Mouse (Mus musculus) liver, embryonic 14.5 days (tissue): ENCODE measurements at regions not wholly inside any gene's neighbourhood (a gene's known extent, or its start where the extent isn't known, plus 50 kb on each side); places are given as distances from the start of the nearest gene placed in this dataset.

Experiments used
- ATAC-seq: fragments of 200-750 bp; cut with Nextera tagmentation; 2 replicates; pipeline ENCODE4 v1.8.0; 2017; ENCODE audit warnings: moderate number of reproducible peaks, mild to moderate bottlenecking, moderate library complexity; ENCODE audit not compliant: insufficient read depth
- DNase-seq, 3 experiments: peaks; one replicate each; pipeline ENCODE4 v3.0.0-alpha.2; 2012 to 2013; ENCODE audit warnings: low read depth in 3 of 3, low spot score in 3 of 3
- H3K27ac ChIP-seq: fragments of 300-500 bp; sonication (generic); 2 replicates; pipeline ENCODE4 v1.5.1; 2014; ENCODE audit warnings: moderate library complexity, mild to moderate bottlenecking, control low read depth, inconsistent platforms
- H3K27me3 ChIP-seq: fragments of 300-500 bp; sonication (generic); 2 replicates; pipeline ENCODE4 v1.6.1; 2014; ENCODE audit warnings: mild to moderate bottlenecking, low read length, moderate library complexity; ENCODE audit not compliant: control insufficient read depth, insufficient read depth
- H3K36me3 ChIP-seq: fragments of 300-500 bp; sonication (generic); replicated peaks from 2 replicates; pipeline ENCODE4 v1.6.1; 2014; ENCODE audit warnings: low read depth; ENCODE audit not compliant: control insufficient read depth, insufficient read depth
- H3K4me1 ChIP-seq, 2 experiments: fragments of 200-500 bp in 1 of 2; fragments of 300-500 bp in 1 of 2; sonication (generic) in 1 of 2; replicated peaks; 2 replicates each; pipeline ENCODE4 v1.6.1; 2012 to 2014; ENCODE audit warnings: antibody characterized with exemption in 1 of 2, inconsistent platforms in 1 of 2, low read length in 1 of 2; ENCODE audit not compliant: control insufficient read depth in 2 of 2, insufficient read depth in 2 of 2
- H3K4me2 ChIP-seq: fragments of 300-500 bp; sonication (generic); 2 replicates; pipeline ENCODE4 v1.6.1; 2014; ENCODE audit warnings: low read depth, mild to moderate bottlenecking, control low read depth, moderate library complexity
- H3K4me3 ChIP-seq, 2 experiments: fragments of 200-500 bp in 1 of 2; fragments of 300-500 bp in 1 of 2; sonication (generic) in 1 of 2; 2 replicates each; pipeline ENCODE4 v1.5.1; 2012 to 2014; ENCODE audit warnings: low read depth in 2 of 2, low read length in 2 of 2, mild to moderate bottlenecking in 2 of 2, control low read depth in 1 of 2, inconsistent platforms in 1 of 2, moderate library complexity in 1 of 2; ENCODE audit not compliant: insufficient read depth in 1 of 2
- H3K9ac ChIP-seq: fragments of 300-500 bp; sonication (generic); replicated peaks from 2 replicates; pipeline ENCODE4 v1.6.1; 2014; ENCODE audit warnings: mild to moderate bottlenecking, control low read depth, moderate library complexity
- H3K9me3 ChIP-seq: fragments of 300-500 bp; sonication (generic); 2 replicates; pipeline ENCODE4 v1.6.1; 2016; ENCODE audit warnings: low read length, mixed read lengths; ENCODE audit not compliant: control insufficient read depth
- CTCF ChIP-seq: IDR thresholded peaks from 2 replicates; pipeline ENCODE4 v1.5.1; 2016; ENCODE audit warnings: antibody characterized with exemption, low read depth, control low read depth
- EP300 ChIP-seq: IDR thresholded peaks from 2 replicates; pipeline ENCODE4 v1.6.1; 2016; ENCODE audit warnings: antibody characterized with exemption, low read depth
- WGBS: fragments of 180-500 bp; shearing (Covaris S2); extraction: QIAGEN DNeasy Blood & Tissue Kit; methylation state at CpG from one replicate; pipeline ENCODE4 v1.1.7; 2014; ENCODE audit not compliant: insufficient replicate concordance; 5-methylcytosine and 5-hydroxymethylcytosine counted together

DNA sequence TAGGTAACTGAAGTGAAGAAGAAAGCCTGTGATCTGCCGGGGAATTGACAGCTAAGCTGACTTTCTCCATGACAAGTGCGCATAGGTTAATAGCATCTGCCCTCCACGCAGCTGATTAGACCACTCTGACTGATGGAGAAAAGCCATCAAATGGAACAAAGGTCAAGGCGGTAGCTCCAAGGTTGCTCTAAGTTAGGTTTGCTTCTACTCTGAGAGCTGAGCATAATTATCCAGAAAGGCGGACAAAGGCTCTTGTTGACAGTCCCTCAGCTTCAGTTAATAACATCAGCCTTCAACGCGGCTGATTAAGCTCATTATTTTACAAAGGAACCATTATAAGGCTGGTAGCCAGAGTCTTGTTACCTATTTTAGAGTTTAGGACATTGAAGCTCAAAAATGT, 54.0 kb upstream of the Enpep start:
- H3K4me1 ChIP-seq, result no peaks in the 10 kb centered on the region
- no peak for TF ChIP-seq CTCF
- no peak for TF ChIP-seq EP300
- H3K9me3 ChIP-seq, result no peaks in the 10 kb centered on the region
- H3K9ac ChIP-seq, result no peak overlapping the region
- 71% methylated on average over 7 of the region's 7 CpGs for WGBS
- DNase-seq, result no peak
- no peak overlapping the region for H3K4me2 ChIP-seq
- no peak overlapping the region for H3K27ac ChIP-seq
- no peaks in the 10 kb centered on the region for H3K36me3 ChIP-seq
- H3K27me3 ChIP-seq, result no peaks in the 10 kb centered on the region
- no peak for ATAC-seq
- H3K4me3 ChIP-seq, result no peak overlapping the region

DNA sequence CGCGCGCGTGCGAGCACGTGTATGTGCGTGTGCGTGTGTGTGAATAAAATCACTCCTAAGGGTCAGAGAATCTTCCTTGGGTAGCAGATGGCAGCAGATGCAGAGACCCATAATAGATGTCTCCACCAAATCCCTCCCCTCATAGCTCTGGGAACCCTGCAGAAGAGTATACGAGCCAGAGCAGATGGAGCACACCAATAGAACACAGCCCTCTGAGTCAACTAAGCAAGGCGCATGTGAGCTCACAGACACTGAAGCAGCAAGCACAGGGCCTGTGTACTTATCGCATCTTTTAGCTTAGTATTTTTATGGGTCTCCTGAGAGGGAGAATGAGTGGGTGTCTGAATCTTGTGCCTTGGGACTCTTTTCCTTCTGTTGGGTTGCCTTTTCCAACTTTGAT, 58.0 kb upstream of the Enpep start:
- no peaks in the 10 kb centered on the region for H3K27me3 ChIP-seq
- TF ChIP-seq CTCF (no peak), EP300 (no peak)
- no peak overlapping the region for H3K4me3 ChIP-seq
- no peak overlapping the region for H3K27ac ChIP-seq
- H3K9ac ChIP-seq, result no peak overlapping the region
- no peaks in the 10 kb centered on the region for H3K9me3 ChIP-seq
- no peak for ATAC-seq
- no peaks in the 10 kb centered on the region for H3K36me3 ChIP-seq
- no peaks in the 10 kb centered on the region for H3K4me1 ChIP-seq
- no peak overlapping the region for H3K4me2 ChIP-seq
- WGBS, result 86% methylated on average over 9 of the region's 11 CpGs
- DNase-seq, result no peak

DNA sequence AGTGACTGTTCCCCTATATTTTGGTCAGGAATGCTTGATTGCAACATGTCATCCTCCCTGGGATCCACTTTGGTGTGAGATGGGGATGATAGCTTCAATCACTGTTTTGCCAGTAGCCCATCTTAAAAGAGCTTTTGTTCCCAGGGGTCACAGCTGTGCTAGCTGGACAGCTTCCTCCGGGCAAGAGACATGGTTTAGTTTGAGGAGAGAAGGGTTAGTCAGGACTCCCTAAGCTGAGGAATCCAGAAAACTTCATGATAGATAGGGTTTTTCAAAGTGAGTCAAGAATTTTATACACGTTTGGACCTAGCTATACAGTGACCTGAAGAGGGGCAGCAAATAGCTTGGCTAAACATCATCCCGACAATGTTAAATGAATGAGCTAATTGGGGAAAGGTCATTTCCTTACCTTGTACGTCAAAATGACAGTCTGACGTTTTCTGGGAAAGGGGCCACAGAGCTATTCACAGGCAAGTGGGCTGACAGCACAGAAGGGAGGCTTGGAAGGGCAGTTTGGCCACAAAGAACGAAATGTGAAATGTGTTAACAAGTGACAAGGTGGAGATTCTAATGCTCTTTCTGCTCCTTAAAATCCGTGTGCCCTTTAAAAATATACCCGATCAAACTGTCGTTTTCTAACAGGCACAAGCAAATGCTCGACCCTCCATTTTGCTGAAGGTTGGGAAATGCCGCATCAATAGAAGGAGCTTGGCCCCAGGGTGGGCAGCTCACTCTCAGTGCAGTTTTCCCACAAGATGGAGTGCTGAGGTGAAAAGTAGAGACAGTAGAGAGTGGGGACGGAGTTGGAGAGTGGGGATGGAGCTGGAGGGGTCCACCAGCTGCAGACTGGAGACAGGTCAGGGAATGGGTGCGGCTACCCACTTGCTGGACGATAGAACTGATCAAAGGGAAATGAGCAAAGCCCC, 59.6 kb upstream of the Enpep start:
- H3K36me3 ChIP-seq, result no peaks in the 10 kb centered on the region
- no peak overlapping the region for H3K4me2 ChIP-seq
- DNase-seq (no peak), ATAC-seq (no peak)
- no peak for TF ChIP-seq CTCF
- TF ChIP-seq EP300, result no peak
- 53% methylated on average over 14 of the region's 14 CpGs for WGBS
- no peaks in the 10 kb centered on the region for H3K27me3 ChIP-seq
- no peak overlapping the region for H3K4me3 ChIP-seq
- no peaks in the 10 kb centered on the region for H3K4me1 ChIP-seq
- H3K27ac ChIP-seq, result no peak overlapping the region
- no peak overlapping the region for H3K9ac ChIP-seq
- H3K9me3 ChIP-seq, result no peaks in the 10 kb centered on the region

DNA sequence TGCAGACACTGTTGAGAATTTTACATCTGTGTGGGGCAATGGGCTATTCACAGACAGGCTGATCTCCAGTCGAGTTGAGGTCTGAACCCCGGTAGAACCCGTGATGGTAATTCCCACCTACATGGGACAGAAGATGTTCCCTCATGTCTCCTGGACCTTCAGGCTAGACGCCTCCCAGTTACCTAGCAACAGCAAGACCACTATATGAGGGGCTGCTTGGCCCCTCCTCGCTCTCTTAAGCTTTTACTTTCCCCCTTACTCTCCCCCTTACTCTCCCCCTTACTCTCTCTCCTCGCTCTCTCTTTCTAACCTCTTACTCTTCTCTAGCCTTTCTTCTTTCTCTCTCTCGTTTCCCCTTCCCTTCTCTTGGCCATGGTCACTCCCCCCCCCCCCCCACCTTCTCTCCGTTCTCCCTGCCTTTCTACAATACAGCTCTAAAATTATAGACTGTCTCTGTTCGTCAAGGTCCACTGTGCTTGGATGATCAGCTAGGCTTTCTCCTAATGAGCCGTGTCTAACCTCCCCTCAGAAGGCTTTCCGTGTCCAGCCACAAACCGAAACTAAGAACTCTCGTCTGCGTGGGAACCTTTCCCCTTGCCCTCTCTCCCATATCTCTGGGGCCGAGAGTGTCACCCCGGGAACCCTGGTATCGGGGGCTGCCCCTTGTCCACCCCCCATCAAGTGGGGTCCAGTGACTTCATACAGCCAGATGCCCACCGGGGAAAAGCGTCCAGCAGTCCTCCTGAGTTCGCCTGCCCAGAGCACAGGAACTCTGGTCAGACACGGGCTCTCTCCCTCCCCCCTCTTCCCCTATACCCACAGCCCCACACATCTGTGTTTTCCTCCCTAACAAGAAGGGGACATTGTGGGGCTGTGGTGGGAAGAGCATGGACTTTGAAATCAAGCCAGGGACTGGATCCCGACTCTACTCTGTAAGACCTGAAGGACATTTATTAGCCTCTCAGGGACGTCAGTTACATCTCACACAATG, 60.6 kb upstream of the Enpep start:
- no peak for TF ChIP-seq CTCF
- TF ChIP-seq EP300, result no peak
- Histone ChIP-seq H3K4me1 (no peaks in the 10 kb centered on the region), H3K36me3 (no peaks in the 10 kb centered on the region), H3K27me3 (no peaks in the 10 kb centered on the region), H3K9me3 (no peaks in the 10 kb centered on the region), H3K4me2 (no peak overlapping the region), H3K9ac (no peak overlapping the region), H3K27ac (no peak overlapping the region), H3K4me3 (no peak overlapping the region)
- ATAC-seq (no peak), DNase-seq (no peak)
- 64% methylated on average over 23 of the region's 23 CpGs for WGBS

DNA sequence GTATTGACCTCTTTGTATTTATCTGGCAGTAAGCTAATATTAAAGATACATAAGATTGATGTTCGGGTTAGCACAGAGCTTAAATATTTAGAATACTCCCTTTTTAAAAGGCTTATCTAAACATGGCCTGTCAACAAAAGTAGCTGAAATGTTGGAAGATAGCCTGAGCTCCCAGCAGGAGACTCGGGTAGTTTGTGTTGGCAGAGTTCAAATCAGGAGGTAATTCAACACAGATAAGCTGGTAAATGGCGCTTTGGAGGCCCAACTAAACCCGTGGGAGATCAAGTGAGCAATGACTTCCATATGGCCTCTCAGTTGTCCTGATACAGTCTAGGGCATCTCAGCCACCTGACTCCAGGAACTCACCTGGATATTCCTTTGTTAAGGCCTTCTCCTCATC, 65.0 kb upstream of the Enpep start:
- no peak overlapping the region for H3K9ac ChIP-seq
- ATAC-seq, result no peak
- DNase-seq, result no peak
- WGBS, result 42% methylated on average over 4 of the region's 4 CpGs
- H3K27ac ChIP-seq, result no peak overlapping the region
- TF ChIP-seq CTCF, result no peak
- no peak for TF ChIP-seq EP300
- H3K9me3 ChIP-seq, result no peaks in the 10 kb centered on the region
- H3K4me3 ChIP-seq, result no peak overlapping the region
- H3K4me1 ChIP-seq, result no peaks in the 10 kb centered on the region
- no peak overlapping the region for H3K4me2 ChIP-seq
- H3K36me3 ChIP-seq, result no peaks in the 10 kb centered on the region
- H3K27me3 ChIP-seq, result no peaks in the 10 kb centered on the region
